Mouse (Mus musculus) right cerebral cortex, postnatal 4 days (tissue): ENCODE measurements around the gene Adcy6.

Experiments
- DNase-seq: peaks from one replicate; pipeline ENCODE4 v3.0.0-alpha.2; 2022

The Adcy6 gene

GRCm38 (mm10) chr15:98609331-98610130, at the start of gene Adcy6:
TSS of gene Adcy6 (minus strand) at chr15:98610076.
- DNase-seq, result peak; percentile 80

- no peak for DNase-seq
These were observed 47.3 kb upstream of the Adcy6 start for GRCm38 (mm10) chr15:98656982-98657751.

- DNase-seq, result no peak
These were observed 42.3 kb upstream of the Adcy6 start for GRCm38 (mm10) chr15:98652174-98652573.

- no peak for DNase-seq
These were observed 41.6 kb upstream of the Adcy6 start for GRCm38 (mm10) chr15:98651431-98651830.

GRCm38 (mm10) chr15:98648071-98648470, 38.2 kb upstream of the Adcy6 start:
- DNase-seq, result no peak

GRCm38 (mm10) chr15:98647308-98647707, 37.4 kb upstream of the Adcy6 start:
- no peak for DNase-seq

GRCm38 (mm10) chr15:98646737-98647136, 36.9 kb upstream of the Adcy6 start:
- no peak for DNase-seq

- DNase-seq, result no peak
These were observed 35.5 kb upstream of the Adcy6 start for GRCm38 (mm10) chr15:98645057-98646026.

GRCm38 (mm10) chr15:98644406-98644805, 34.5 kb upstream of the Adcy6 start:
- DNase-seq, result no peak

- DNase-seq, result no peak
These were observed 30.3 kb upstream of the Adcy6 start for GRCm38 (mm10) chr15:98640157-98640556.

GRCm38 (mm10) chr15:98637155-98637554, 27.3 kb upstream of the Adcy6 start:
- no peak for DNase-seq

- peak; percentile 71 for DNase-seq
These were observed 26.6 kb upstream of the Adcy6 start for GRCm38 (mm10) chr15:98636517-98636916.

GRCm38 (mm10) chr15:98635291-98635841, 25.5 kb upstream of the Adcy6 start:
- peak; percentile 36 for DNase-seq

- peak; percentile 87 for DNase-seq
These were observed 24.7 kb upstream of the Adcy6 start for GRCm38 (mm10) chr15:98634541-98635081.

GRCm38 (mm10) chr15:98633822-98634470, 24.1 kb upstream of the Adcy6 start:
- DNase-seq, result no peak

- DNase-seq, result no peak
These were observed 23.0 kb upstream of the Adcy6 start for GRCm38 (mm10) chr15:98632921-98633320.

GRCm38 (mm10) chr15:98632107-98632744, 22.4 kb upstream of the Adcy6 start:
- peak; percentile 65 for DNase-seq

- peak; percentile 87 for DNase-seq
These were observed 21.6 kb upstream of the Adcy6 start for GRCm38 (mm10) chr15:98631493-98631892.

GRCm38 (mm10) chr15:98630540-98630939, 20.7 kb upstream of the Adcy6 start, which contains the start of gene Cacnb3:
TSS of gene Cacnb3 (plus strand) at chr15:98630840.
- no peak for DNase-seq

- DNase-seq, result no peak
These were observed 19.6 kb upstream of the Adcy6 start for GRCm38 (mm10) chr15:98629464-98629863.
